Mouse (Mus musculus) T-helper 1 cell (primary cell): ENCODE data around the gene Grid1.

Experiments
- in situ Hi-C: fragments of 300-600 bp; cut with MboI, MseI; formaldehyde crosslinking; loops from one replicate; pipeline ENCODE4 v1.15.1; 2025; ENCODE audit warnings: high pct_unique_total_duplicates

Gene Grid1

GRCm38 (mm10) chr14:35393591-35393990 is 573.7 kb downstream of the Grid1 start:
- in situ Hi-C loops = no loop called here

- in situ Hi-C loops = no loop called here
Measured at GRCm38 (mm10) chr14:35404249-35404908, 584.5 kb downstream of the Grid1 start.

GRCm38 (mm10) chr14:35430259-35430658 is 610.4 kb downstream of the Grid1 start:
- in situ Hi-C loops = no loop called here

- in situ Hi-C loops = no loop called here
Measured at GRCm38 (mm10) chr14:35453702-35454101, 633.8 kb downstream of the Grid1 start.

- in situ Hi-C loops = no loop called here
Measured at GRCm38 (mm10) chr14:35468254-35468653, 648.3 kb downstream of the Grid1 start.

GRCm38 (mm10) chr14:35486017-35486416 is 666.1 kb downstream of the Grid1 start:
- in situ Hi-C loops = no loop called here

GRCm38 (mm10) chr14:35502324-35502723 is 682.4 kb downstream of the Grid1 start:
- in situ Hi-C loops = no loop called here

GRCm38 (mm10) chr14:35519402-35519801 is 699.5 kb downstream of the Grid1 start:
- in situ Hi-C loops = no loop called here

- in situ Hi-C loops = no loop called here
Measured at GRCm38 (mm10) chr14:35538835-35539234, 718.9 kb downstream of the Grid1 start.

- in situ Hi-C loops = no loop called here
Measured at GRCm38 (mm10) chr14:35541254-35541991, 721.5 kb downstream of the Grid1 start.

- in situ Hi-C loops = no loop called here
Measured at GRCm38 (mm10) chr14:35541992-35542380, 722.1 kb downstream of the Grid1 start.

GRCm38 (mm10) chr14:35554288-35554687 is 734.4 kb downstream of the Grid1 start:
- in situ Hi-C loops = loop anchor here (25.0 kb wide), 1 partner anchor 1117 kb away; no protein-coding TSS in a partner anchor

- in situ Hi-C loops = loop anchor here (25.0 kb wide), 1 partner anchor 1124 kb away; no protein-coding TSS in a partner anchor
Measured at GRCm38 (mm10) chr14:35561244-35561893, 741.5 kb downstream of the Grid1 start.

- in situ Hi-C loops = loop anchor here (25.0 kb wide), 1 partner anchor 1136 kb away; no protein-coding TSS in a partner anchor
Measured at GRCm38 (mm10) chr14:35572991-35573502, 753.1 kb downstream of the Grid1 start.

- in situ Hi-C loops = loop anchor here (25.0 kb wide), 1 partner anchor 1137 kb away; no protein-coding TSS in a partner anchor
Measured at GRCm38 (mm10) chr14:35574489-35574888, 754.6 kb downstream of the Grid1 start.

GRCm38 (mm10) chr14:35575285-35575684 is 755.4 kb downstream of the Grid1 start:
- in situ Hi-C loops = no loop called here

- in situ Hi-C loops = no loop called here
Measured at GRCm38 (mm10) chr14:35625749-35626148, 805.8 kb downstream of the Grid1 start.
